Mouse (Mus musculus): ENCODE data around the gene Mrpl58. TPM values are rescaled to one million over a fixed set of nuclear protein-coding genes. Genes with fewer than 3 reads are reported as not detected.
"Not testable (repeated sequence)": the region's sequence is repeated elsewhere in the genome, so short reads cannot be mapped to it uniquely, and the experiment has no call there.

Mrpl58 gene
- polyA plus RNA-seq, 1 experiment from 2014 or later = 224 TPM

DNA sequence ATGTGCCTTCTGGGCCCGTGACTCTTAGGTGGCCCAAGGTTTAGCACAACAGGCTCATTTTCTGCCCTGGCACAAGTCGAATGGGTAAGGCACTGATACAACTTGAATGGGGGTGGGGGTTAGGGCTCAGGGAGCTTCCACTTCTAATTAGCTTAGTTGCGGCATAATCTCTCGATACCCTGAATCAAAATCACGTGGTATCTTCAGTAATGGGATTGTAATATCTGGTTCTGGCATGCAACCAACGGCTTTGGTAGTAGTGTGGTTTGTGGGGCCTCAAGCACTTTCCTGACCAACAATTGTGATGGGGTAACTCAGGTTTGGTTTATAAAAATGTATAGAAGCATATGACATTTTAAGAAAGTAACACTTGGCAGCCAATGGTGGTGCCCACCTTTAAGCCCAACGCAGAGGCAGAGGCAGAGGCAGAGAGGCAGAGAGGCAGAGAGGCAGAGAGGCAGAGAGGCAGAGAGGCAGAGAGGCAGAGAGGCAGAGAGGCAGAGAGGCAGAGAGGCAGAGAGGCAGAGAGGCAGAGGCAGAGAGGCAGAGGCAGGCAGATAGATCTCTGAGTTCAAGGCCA is 48.8 kb downstream of the Mrpl58 start:
- no peak overlapping the region for H3K9ac ChIP-seq (ENCODE audit: low read length)
- no peaks in the 10 kb centered on the region for H3K9me3 ChIP-seq (ENCODE audit: control insufficient read depth, low read length)
- ATAC-seq (replicated peaks; ENCODE audit: low FRiP score, low TSS enrichment, low read depth) (no peak), DNase-seq (ENCODE audit: low spot score) (no peak)
- WGBS = 84% methylated on average over 7 of the region's 7 CpGs
- peaks cover 4% of the 10 kb centered on the region; the same call in 1 of the 2 replicates for H3K4me1 ChIP-seq (replicated peaks; ENCODE audit: control insufficient read depth, insufficient read depth, low read length)
- H3K36me3 ChIP-seq (ENCODE audit: control insufficient read depth, insufficient read depth, low read length) = no peaks in the 10 kb centered on the region
- no peak overlapping the region for H3K4me3 ChIP-seq (ENCODE audit: low read depth, low read length)
- no peak overlapping the region for H3K27ac ChIP-seq (ENCODE audit: low read depth)
- no peak overlapping the region for H3K4me2 ChIP-seq (ENCODE audit: low read length)
- no peaks in the 10 kb centered on the region for H3K27me3 ChIP-seq (replicated peaks; ENCODE audit: control insufficient read depth, insufficient read depth, low read length)

DNA sequence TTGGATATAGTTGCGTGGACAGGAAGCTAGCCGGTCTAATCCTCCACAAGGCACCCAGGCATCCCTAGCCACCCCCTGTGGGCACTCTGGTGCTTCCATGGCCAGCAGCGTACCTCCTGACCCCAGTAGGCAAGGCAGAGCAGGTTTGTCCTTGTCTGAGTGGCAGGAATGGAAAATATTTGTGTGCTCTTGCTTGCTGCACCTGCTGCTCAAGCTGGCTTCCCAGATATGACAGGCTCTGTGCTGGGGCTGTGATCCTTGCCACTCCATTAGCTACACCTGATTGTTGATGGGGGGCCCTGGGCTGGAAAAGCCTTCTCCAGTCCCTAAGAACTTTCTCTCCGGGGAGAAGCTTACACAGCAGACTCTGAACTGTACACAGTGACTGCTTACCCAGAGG is 49.8 kb downstream of the Mrpl58 start:
- Histone ChIP-seq H3K4me3 (ENCODE audit: low read depth, low read length) (no peak overlapping the region), H3K9ac (ENCODE audit: low read length) (no peak overlapping the region), H3K9me3 (ENCODE audit: control insufficient read depth, low read length) (no peaks in the 10 kb centered on the region), H3K27me3 (replicated peaks; ENCODE audit: control insufficient read depth, insufficient read depth, low read length) (no peaks in the 10 kb centered on the region), H3K27ac (ENCODE audit: low read depth) (no peak overlapping the region), H3K4me2 (ENCODE audit: low read length) (no peak overlapping the region), H3K4me1 (replicated peaks; ENCODE audit: control insufficient read depth, insufficient read depth, low read length) (peaks cover 4% of the 10 kb centered on the region; the same call in 1 of the 2 replicates), H3K36me3 (ENCODE audit: control insufficient read depth, insufficient read depth, low read length) (no peaks in the 10 kb centered on the region)
- ATAC-seq (replicated peaks; ENCODE audit: low FRiP score, low TSS enrichment, low read depth) (no peak), DNase-seq (ENCODE audit: low spot score) (no peak)
- WGBS = 81% methylated on average over 4 of the region's 4 CpGs

DNA sequence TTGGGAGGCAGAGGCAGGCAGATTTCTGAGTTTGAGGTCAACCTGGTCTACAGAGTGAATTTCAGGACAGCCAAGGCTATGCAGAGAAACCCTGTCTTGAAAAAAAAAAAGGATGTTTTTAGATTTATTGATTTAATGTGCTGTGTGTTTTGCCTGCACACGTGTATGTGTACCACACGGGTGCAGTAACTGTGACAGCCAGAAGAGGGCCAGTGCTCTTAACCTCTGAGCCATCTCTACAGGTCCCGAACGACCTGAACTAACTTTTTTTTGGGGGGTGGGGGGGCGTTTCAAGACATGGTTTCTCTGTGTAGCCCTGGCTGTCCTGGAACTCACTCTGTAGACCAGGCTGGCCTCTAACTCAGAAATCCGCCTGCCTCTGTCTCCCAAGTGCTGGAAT is 51.3 kb downstream of the Mrpl58 start:
- ATAC-seq (replicated peaks; ENCODE audit: low FRiP score, low TSS enrichment, low read depth); H3K4me3 ChIP-seq (ENCODE audit: low read depth, low read length); H3K9ac ChIP-seq (ENCODE audit: low read length); H3K9me3 ChIP-seq (ENCODE audit: control insufficient read depth, low read length); H3K27me3 ChIP-seq (replicated peaks; ENCODE audit: control insufficient read depth, insufficient read depth, low read length); H3K36me3 ChIP-seq (ENCODE audit: control insufficient read depth, insufficient read depth, low read length); DNase-seq (ENCODE audit: low spot score); H3K4me1 ChIP-seq (replicated peaks; ENCODE audit: control insufficient read depth, insufficient read depth, low read length); H3K27ac ChIP-seq (ENCODE audit: low read depth); H3K4me2 ChIP-seq (ENCODE audit: low read length): not testable (repeated sequence)
- WGBS = 86% methylated on average over 6 of the region's 6 CpGs

DNA sequence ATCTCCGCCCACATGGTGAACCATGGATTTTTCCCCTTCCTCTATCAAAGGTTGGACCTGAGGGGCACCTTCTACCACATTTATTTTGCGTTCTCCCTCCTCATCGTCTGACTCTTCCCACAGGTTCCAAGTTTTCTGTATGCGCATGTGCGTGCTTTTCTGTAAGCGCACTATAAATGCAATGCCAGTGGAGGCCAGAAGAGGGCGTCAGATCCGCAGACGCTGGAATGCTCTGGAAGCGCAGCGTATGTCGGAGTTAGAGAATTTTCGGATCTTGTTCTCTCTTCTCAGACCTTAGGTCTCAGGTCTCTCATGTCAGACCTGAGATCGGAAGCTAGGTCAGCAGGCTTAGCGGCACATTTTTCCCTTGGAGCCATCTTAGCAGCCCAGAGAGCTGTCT is 52.1 kb downstream of the Mrpl58 start:
- Histone ChIP-seq H3K4me1 (replicated peaks; ENCODE audit: control insufficient read depth, insufficient read depth, low read length) (no peaks in the 10 kb centered on the region; the same call in 1 of the 2 replicates), H3K9me3 (ENCODE audit: control insufficient read depth, low read length) (no peaks in the 10 kb centered on the region), H3K9ac (ENCODE audit: low read length) (no peak overlapping the region), H3K27ac (ENCODE audit: low read depth) (no peak overlapping the region), H3K4me2 (ENCODE audit: low read length) (no peak overlapping the region), H3K27me3 (replicated peaks; ENCODE audit: control insufficient read depth, insufficient read depth, low read length) (no peaks in the 10 kb centered on the region), H3K36me3 (ENCODE audit: control insufficient read depth, insufficient read depth, low read length) (no peaks in the 10 kb centered on the region), H3K4me3 (ENCODE audit: low read depth, low read length) (no peak overlapping the region)
- 86% methylated on average over 15 of the region's 15 CpGs for WGBS
- ATAC-seq (replicated peaks; ENCODE audit: low FRiP score, low TSS enrichment, low read depth) (no peak), DNase-seq (ENCODE audit: low spot score) (no peak)

GRCm38 (mm10) chr11:115456182-115456581 is 52.6 kb downstream of the Mrpl58 start:
- no peaks in the 10 kb centered on the region for H3K27me3 ChIP-seq (replicated peaks; ENCODE audit: control insufficient read depth, insufficient read depth, low read length)
- H3K27ac ChIP-seq (ENCODE audit: low read depth) = no peak overlapping the region
- ATAC-seq (replicated peaks; ENCODE audit: low FRiP score, low TSS enrichment, low read depth) (no peak), DNase-seq (ENCODE audit: low spot score) (no peak)
- WGBS = 74% methylated on average over 4 of the region's 5 CpGs
- no peak overlapping the region for H3K4me2 ChIP-seq (ENCODE audit: low read length)
- H3K36me3 ChIP-seq (ENCODE audit: control insufficient read depth, insufficient read depth, low read length) = no peaks in the 10 kb centered on the region
- no peak overlapping the region for H3K4me3 ChIP-seq (ENCODE audit: low read depth, low read length)
- no peaks in the 10 kb centered on the region for H3K9me3 ChIP-seq (ENCODE audit: control insufficient read depth, low read length)
- no peaks in the 10 kb centered on the region; the same call in 1 of the 2 replicates for H3K4me1 ChIP-seq (replicated peaks; ENCODE audit: control insufficient read depth, insufficient read depth, low read length)
- H3K9ac ChIP-seq (ENCODE audit: low read length) = no peak overlapping the region

DNA sequence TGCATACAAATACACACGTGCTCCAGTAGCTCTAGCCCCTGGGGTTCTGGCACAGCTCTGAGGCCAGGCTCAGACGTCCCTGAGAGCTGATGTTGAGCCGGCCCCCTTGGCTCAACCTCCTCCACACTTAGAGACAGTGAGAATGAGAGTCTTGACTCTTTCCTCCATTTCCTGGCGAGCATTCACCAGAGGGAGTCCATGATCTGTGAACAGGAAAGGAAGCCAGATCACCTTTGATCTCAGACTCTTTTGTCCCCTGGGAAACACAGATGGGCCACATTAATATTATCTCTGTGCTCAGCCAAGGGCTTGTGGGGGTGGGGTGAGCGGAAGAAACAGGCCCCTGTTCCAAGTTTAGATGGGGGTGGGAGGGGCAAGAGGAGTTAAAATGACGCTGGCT is 53.9 kb downstream of the Mrpl58 start:
- DNase-seq (ENCODE audit: low spot score) (no peak), ATAC-seq (replicated peaks; ENCODE audit: low FRiP score, low TSS enrichment, low read depth) (no peak)
- Histone ChIP-seq H3K4me3 (ENCODE audit: low read depth, low read length) (no peak overlapping the region), H3K4me1 (replicated peaks; ENCODE audit: control insufficient read depth, insufficient read depth, low read length) (no peaks in the 10 kb centered on the region; the same call in 1 of the 2 replicates), H3K27ac (ENCODE audit: low read depth) (no peak overlapping the region), H3K4me2 (ENCODE audit: low read length) (no peak overlapping the region), H3K27me3 (replicated peaks; ENCODE audit: control insufficient read depth, insufficient read depth, low read length) (no peaks in the 10 kb centered on the region), H3K9me3 (ENCODE audit: control insufficient read depth, low read length) (no peaks in the 10 kb centered on the region), H3K36me3 (ENCODE audit: control insufficient read depth, insufficient read depth, low read length) (no peaks in the 10 kb centered on the region), H3K9ac (ENCODE audit: low read length) (no peak overlapping the region)
- WGBS = 24% methylated on average over 6 of the region's 6 CpGs

DNA sequence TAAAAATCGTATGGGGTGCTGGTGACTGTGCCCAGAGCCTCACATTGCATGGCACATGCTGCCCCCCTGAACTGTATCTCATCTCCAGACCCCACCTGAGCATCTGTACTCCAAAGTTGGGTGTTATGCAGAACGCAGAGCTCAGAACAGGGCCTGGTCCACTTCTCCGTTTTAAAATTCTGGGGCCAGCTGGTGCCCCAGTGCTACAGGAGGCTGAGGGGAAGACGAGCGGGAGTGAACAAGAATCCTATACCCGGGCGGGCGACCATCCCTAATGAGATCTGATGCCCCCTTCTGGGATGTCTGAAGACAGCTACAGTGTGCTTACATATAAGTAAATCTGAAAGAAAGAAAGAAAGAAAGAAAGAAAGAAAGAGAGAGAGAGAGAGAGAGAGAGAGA is 57.4 kb downstream of the Mrpl58 start:
- Histone ChIP-seq H3K4me2 (ENCODE audit: low read length) (no peak overlapping the region), H3K4me3 (ENCODE audit: low read depth, low read length) (no peak overlapping the region), H3K4me1 (replicated peaks; ENCODE audit: control insufficient read depth, insufficient read depth, low read length) (no peaks in the 10 kb centered on the region; the same call in none of the 2 replicates), H3K27ac (ENCODE audit: low read depth) (no peak overlapping the region), H3K9ac (ENCODE audit: low read length) (no peak overlapping the region), H3K36me3 (ENCODE audit: control insufficient read depth, insufficient read depth, low read length) (no peaks in the 10 kb centered on the region), H3K9me3 (ENCODE audit: control insufficient read depth, low read length) (no peaks in the 10 kb centered on the region), H3K27me3 (replicated peaks; ENCODE audit: control insufficient read depth, insufficient read depth, low read length) (no peaks in the 10 kb centered on the region)
- no peak for DNase-seq (ENCODE audit: low spot score)
- WGBS = 26% methylated on average over 8 of the region's 8 CpGs
- no peak for ATAC-seq (replicated peaks; ENCODE audit: low FRiP score, low TSS enrichment, low read depth)

DNA sequence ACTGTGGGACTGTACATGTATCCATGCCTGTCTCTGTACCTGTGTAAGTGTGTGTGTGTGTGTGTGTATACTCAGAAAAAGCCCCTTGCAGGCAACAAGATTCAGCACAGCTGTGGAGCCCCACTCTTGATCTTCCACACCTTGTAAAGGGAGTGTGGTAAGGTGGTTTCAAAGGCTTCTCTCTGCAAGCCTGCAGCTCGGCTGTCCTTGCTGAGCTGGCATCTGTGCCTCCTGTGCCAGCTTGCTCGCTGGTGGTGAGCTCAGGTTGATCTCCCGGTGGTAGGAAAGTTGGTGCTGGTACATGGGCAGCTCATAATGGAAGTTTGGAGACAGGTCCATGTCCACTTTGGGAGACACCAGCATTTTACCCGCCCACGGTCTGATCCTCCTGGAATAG is 58.3 kb downstream of the Mrpl58 start:
- H3K4me1 ChIP-seq (replicated peaks; ENCODE audit: control insufficient read depth, insufficient read depth, low read length) = peaks cover 2% of the 10 kb centered on the region
- no peak overlapping the region for H3K4me3 ChIP-seq (ENCODE audit: low read depth, low read length)
- H3K27me3 ChIP-seq (replicated peaks; ENCODE audit: control insufficient read depth, insufficient read depth, low read length) = no peaks in the 10 kb centered on the region
- H3K27ac ChIP-seq (ENCODE audit: low read depth) = no peak overlapping the region
- no peaks in the 10 kb centered on the region for H3K36me3 ChIP-seq (ENCODE audit: control insufficient read depth, insufficient read depth, low read length)
- no peak overlapping the region for H3K4me2 ChIP-seq (ENCODE audit: low read length)
- no peaks in the 10 kb centered on the region for H3K9me3 ChIP-seq (ENCODE audit: control insufficient read depth, low read length)
- WGBS = 78% methylated on average over 5 of the region's 5 CpGs
- H3K9ac ChIP-seq (ENCODE audit: low read length) = no peak overlapping the region
- ATAC-seq (replicated peaks; ENCODE audit: low FRiP score, low TSS enrichment, low read depth) (no peak), DNase-seq (ENCODE audit: low spot score) (no peak)

Data from intestine, embryonic 14.5 days (tissue).